In genomic region chr9:122378986-122379385, GRCm38 (mm10) we compare ENCODE assay signal across 24 mouse cellular contexts. TPM values are rescaled to one million over a fixed set of nuclear protein-coding genes. Genes with fewer than 3 reads are reported as not detected.
DNase-seq lines count a peak whose midpoint lies in the region; ATAC-seq and TF ChIP-seq lines count a peak whose summit lies in the region.
"Had no signal": no experiment of that assay in that cellular context is flagged by ENCODE, and none has a peak within 500 bp of the region (broad histone marks: within the 10 kb centered on the region; RNA-seq: fewer than 3 reads in every experiment).

No protein-coding gene starts in this region.

- no peaks in the 10 kb centered on the region for H3K9me3 ChIP-seq in embryonic facial prominence, embryonic 10.5 days
- H3K9me3 ChIP-seq in hindbrain, postnatal 0 days (ENCODE audit: low read length) = no peaks in the 10 kb centered on the region
- H3K9me3 ChIP-seq: embryonic facial prominence, embryonic 13.5 days; forebrain, embryonic 12.5 days; forebrain, embryonic 15.5 days had no signal

- H3K4me3 ChIP-seq in embryonic facial prominence, embryonic 10.5 days = no peak overlapping the region
- no peak overlapping the region for H3K4me3 ChIP-seq in hindbrain, postnatal 0 days (ENCODE audit: low read length)
- H3K4me3 ChIP-seq: embryonic facial prominence, embryonic 13.5 days; erythroblast, embryonic 14.5 days; forebrain, embryonic 12.5 days; forebrain, embryonic 15.5 days; heart, adult 2 months had no signal

- 90% methylated on average over 6 of the region's 6 CpGs for WGBS in embryonic facial prominence, embryonic 10.5 days
- WGBS in hindbrain, postnatal 0 days = 79% methylated on average over 6 of the region's 6 CpGs

- no peaks in the 10 kb centered on the region for H3K27me3 ChIP-seq in embryonic facial prominence, embryonic 10.5 days (replicated peaks; ENCODE audit: low read depth, poor library complexity, severe bottlenecking)
- H3K27me3 ChIP-seq in hindbrain, postnatal 0 days (ENCODE audit: insufficient read depth, low read length) = no peaks in the 10 kb centered on the region
- H3K27me3 ChIP-seq: embryonic facial prominence, embryonic 13.5 days; forebrain, embryonic 12.5 days; forebrain, embryonic 15.5 days had no signal

- ATAC-seq in hindbrain, postnatal 0 days = no peak
- ATAC-seq: CD4-positive, CD25-positive, alpha-beta regulatory T cell, adult 4 months; forebrain, embryonic 15.5 days; intestine, postnatal 0 days had no signal

- H3K36me3 ChIP-seq in embryonic facial prominence, embryonic 10.5 days (replicated peaks) = peaks cover 18% of the 10 kb centered on the region
- H3K36me3 ChIP-seq in hindbrain, postnatal 0 days (ENCODE audit: insufficient read depth, low read length) = peaks cover 7% of the 10 kb centered on the region; the same call in 1 of the 2 replicates
- H3K36me3 ChIP-seq: forebrain, embryonic 12.5 days had no signal

- H3K4me2 ChIP-seq in hindbrain, postnatal 0 days (ENCODE audit: low read depth, low read length) = no peak overlapping the region
- H3K4me2 ChIP-seq: embryonic facial prominence, embryonic 13.5 days; forebrain, embryonic 12.5 days; forebrain, embryonic 15.5 days; heart, embryonic 11.5 days; hindbrain, embryonic 14.5 days had no signal

- H3K9ac ChIP-seq in hindbrain, postnatal 0 days (replicated peaks; ENCODE audit: low read length) = no peak overlapping the region
- H3K9ac ChIP-seq: embryonic facial prominence, embryonic 13.5 days; forebrain, embryonic 12.5 days; forebrain, embryonic 15.5 days; hindbrain, embryonic 14.5 days had no signal

- 0 out of 2 replicates have a peak, but pooled peaks cover 3% of the 10 kb centered on the region for H3K4me1 ChIP-seq in embryonic facial prominence, embryonic 10.5 days
- no peaks in the 10 kb centered on the region for H3K4me1 ChIP-seq in hindbrain, postnatal 0 days (ENCODE audit: insufficient read depth, low read length)
- H3K4me1 ChIP-seq: embryonic facial prominence, embryonic 13.5 days; forebrain, embryonic 15.5 days had no signal

- DNase-seq in adrenal gland, postnatal 14 days = peak; percentile 10
- DNase-seq in adrenal gland, adult 18-20 months (ENCODE audit: low spot score in 2 of 2) = no peak
- DNase-seq in 3134 (ENCODE audit: extremely low read depth, insufficient read length, low spot score) (peak; percentile 68), 416B (ENCODE audit: low read depth) (peak; percentile 40), NIH3T3 (ENCODE audit: low read depth) (peak; percentile 14)
- no peak for DNase-seq in embryonic facial prominence, embryonic 10.5 days (ENCODE audit: low spot score)
- DNase-seq in hindbrain, postnatal 0 days (ENCODE audit: low spot score) = no peak
- no peak for DNase-seq in cerebellum, adult 18-20 months
- DNase-seq: adrenal gland, postnatal 25 days; cerebellum, adult 2 months; cerebellum, adult 9-11 months; cerebellum, postnatal 25 days; gastrocnemius, postnatal 25 days; heart, adult 2 months; heart, postnatal 4 days; kidney, adult 2 months had no signal

- no peak overlapping the region for H3K27ac ChIP-seq in embryonic facial prominence, embryonic 10.5 days (replicated peaks)
- no peak overlapping the region for H3K27ac ChIP-seq in hindbrain, postnatal 0 days
- H3K27ac ChIP-seq: embryonic facial prominence, embryonic 13.5 days; forebrain, embryonic 12.5 days; forebrain, embryonic 15.5 days; heart, adult 2 months; hindbrain, embryonic 14.5 days had no signal

- TF ChIP-seq CTCF in hindbrain, postnatal 0 days (IDR thresholded peaks at IDR 0.05; ENCODE audit: low read depth) = no peak

RNA-seq across cellular contexts. Expression of gene Abhd5, which starts 27.6 kb away (rescaled TPM):
- total RNA-seq in adrenal gland, postnatal 14 days (2021) = 72.9 and 79.9 TPM in 2 replicates
- 10 to 100 TPM; 91.2 to 99.4 TPM for total RNA-seq in adrenal gland, adult 18-20 months (2021)
- polyA plus RNA-seq in embryonic facial prominence, embryonic 10.5 days (2016; fragmentation: Nextera tagmentation; extraction: Ambion mirVana) = 19.3 and 21.6 TPM in 2 replicates
- 30.3 and 33.2 TPM in 2 replicates for total RNA-seq in hindbrain, postnatal 0 days (2014; rRNA removed)
- 25.5 and 30.6 TPM in 2 replicates for polyA plus RNA-seq in hindbrain, postnatal 0 days (2015; fragmentation: Nextera tagmentation; extraction: Ambion mirVana)

Comparison
In these comparisons a context has a peak if more than half of its experiments do, and no peak if none do; other contexts are left out.
1. DNase-seq: peak in adrenal gland, postnatal 14 days (single experiment), 3134 (single experiment), 416B (single experiment) and NIH3T3 (single experiment); none in adrenal gland, adult 18-20 months (0 of 2), embryonic facial prominence, embryonic 10.5 days (single experiment), hindbrain, postnatal 0 days (single experiment) and cerebellum, adult 18-20 months (0 of 2).